Mouse (Mus musculus): ENCODE measurements around the gene Mdh1.

Gene Mdh1

GRCm38 (mm10) chr11:21571700-21572381, at the start of gene Mdh1, which contains the start of gene Wdpcp:
Mdh1 (minus strand) TSS chr11:21572367.
Wdpcp (plus strand) TSS chr11:21572235.
- DNase-seq = peak; percentile 99

GRCm38 (mm10) chr11:21615915-21616314, 43.7 kb upstream of the Mdh1 start:
- DNase-seq = no peak

- DNase-seq = no peak
Observed at GRCm38 (mm10) chr11:21602497-21602896, 30.3 kb upstream of the Mdh1 start.

DNA sequence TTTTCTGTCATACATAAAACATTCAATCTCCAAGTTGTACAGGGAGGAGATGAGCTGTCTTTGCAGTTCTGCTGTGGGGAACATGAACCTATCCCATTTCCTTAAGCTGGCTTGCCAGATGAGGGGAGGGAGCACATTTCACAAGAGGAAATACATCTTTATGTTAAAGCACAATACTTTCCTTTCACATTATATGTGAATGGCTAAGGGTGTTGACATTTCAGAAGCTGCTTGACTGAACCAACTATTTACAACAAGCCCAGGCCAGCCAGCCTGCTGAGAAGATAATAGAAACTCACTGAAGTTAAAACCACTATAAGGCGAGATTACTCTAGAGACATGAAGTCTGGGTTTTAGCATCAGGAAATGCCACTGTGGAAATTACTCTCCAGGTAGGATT, 11.1 kb upstream of the Mdh1 start:
- no peak for DNase-seq

- no peak for DNase-seq
Observed at GRCm38 (mm10) chr11:21581472-21581871, 9.3 kb upstream of the Mdh1 start.

GRCm38 (mm10) chr11:21570973-21571372, 1.2 kb downstream of the Mdh1 start:
- peak; percentile 73 for DNase-seq

DNA sequence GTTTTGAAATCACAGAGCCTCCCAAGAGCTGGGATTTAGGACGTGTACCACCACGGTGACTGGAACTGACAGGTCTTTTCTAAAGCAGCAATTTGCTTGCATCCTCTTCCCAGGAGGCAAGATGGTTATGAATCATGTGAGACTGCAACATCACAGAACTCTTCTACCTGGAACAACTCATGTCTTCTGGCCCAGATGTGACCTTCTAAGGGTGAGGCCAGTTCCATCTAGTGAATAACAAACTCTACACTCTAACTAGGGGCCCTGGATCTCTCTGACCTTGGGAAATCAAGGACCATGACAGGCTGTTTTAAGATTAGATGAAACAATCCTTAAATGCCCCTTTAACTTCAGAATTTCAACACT, 2.1 kb downstream of the Mdh1 start:
- peak; percentile 66 for DNase-seq

GRCm38 (mm10) chr11:21569456-21570108, 2.6 kb downstream of the Mdh1 start:
- DNase-seq = peak; percentile 60

- no peak for DNase-seq
Observed at GRCm38 (mm10) chr11:21569002-21569401, 3.2 kb downstream of the Mdh1 start.

DNA sequence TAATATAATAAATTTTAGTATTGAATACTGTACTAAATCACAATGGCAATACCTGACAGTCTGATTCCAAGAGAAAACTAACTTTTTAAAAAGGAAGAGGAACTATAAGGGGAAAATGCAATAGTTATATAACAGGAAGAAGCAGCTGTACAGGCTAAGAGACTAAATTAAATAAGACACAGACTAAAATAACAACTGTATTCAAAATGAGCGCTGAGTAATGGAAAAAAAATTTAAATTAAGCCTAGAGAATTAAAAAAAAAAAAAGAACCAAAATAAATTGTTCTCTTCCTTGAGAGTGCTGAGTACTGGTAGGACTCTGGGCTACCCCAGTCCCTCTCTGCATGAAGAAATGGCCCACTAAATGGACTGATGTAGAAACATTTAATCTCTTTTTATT, 4.4 kb downstream of the Mdh1 start:
- DNase-seq = no peak

GRCm38 (mm10) chr11:21566934-21567333, 5.2 kb downstream of the Mdh1 start:
- DNase-seq = no peak

- DNase-seq = no peak
Observed at GRCm38 (mm10) chr11:21564681-21565405, 7.3 kb downstream of the Mdh1 start.

- peak; percentile 38 for DNase-seq
Observed at GRCm38 (mm10) chr11:21563617-21564325, 8.4 kb downstream of the Mdh1 start.

GRCm38 (mm10) chr11:21561347-21561746, 10.8 kb downstream of the Mdh1 start:
- peak; percentile 69 for DNase-seq

DNA sequence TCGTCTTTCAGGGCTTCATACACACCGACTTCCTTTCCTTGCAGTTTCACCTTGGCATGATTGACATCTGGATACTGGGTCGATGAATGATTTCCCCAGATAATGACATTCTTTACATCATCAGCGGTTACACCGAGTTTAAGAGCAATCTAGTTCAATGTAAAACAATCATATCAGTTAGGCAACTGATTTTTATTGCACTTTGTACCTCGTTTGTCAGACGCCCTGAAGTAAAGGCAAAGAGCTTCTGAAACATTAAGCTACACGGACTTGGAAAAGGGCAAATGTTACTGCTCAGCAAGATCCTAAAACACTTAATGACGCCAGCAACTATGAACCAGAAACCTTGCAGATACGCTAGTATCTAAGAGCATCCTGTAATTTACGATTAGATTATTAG, 12.4 kb downstream of the Mdh1 start:
- DNase-seq = no peak

- no peak for DNase-seq
Observed at GRCm38 (mm10) chr11:21552049-21552448, 20.1 kb downstream of the Mdh1 start.

DNA sequence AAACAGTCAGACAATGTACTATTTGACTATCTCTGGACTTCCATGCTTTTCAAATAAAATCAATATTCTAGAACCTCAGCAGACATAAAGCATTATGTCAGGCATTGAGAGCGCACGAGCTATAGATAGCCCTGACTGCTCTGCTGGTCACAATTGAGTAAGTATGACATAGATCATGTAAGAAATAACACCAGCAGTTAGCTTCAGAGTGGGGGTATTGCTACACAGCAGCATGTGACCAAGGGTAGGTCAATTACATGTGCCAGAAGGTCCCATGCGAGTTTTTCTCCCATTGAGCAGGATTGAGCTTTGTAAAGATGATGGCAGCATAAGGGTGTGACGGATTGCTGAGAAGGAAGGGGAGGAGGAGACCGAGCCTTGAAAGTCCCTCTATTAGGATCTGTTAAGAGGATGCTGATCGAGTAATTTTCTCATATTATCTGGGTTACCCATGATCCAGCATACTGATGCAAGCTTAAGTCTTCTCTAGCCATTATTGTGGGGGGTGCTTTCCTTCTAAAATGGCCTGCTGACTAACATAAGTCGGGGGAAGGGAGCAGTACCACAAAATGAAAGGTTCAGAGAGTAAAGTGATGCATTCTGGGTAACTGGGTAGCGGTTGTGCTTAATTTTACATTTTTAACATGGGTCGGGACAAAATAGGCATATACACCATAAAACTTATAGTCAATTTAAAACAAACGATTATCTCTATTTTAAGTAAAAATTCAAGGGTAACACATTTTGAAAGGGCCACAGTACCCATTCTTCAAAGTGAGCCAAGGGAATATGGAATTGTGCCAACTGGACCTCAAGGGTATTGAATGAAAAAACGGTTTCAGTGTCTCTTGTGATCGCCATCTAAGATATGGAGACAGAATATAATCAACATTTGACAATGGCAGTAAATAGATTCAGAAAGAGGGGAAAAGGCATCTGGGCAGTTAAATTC, 21.7 kb downstream of the Mdh1 start:
- DNase-seq = peak; percentile 33

GRCm38 (mm10) chr11:21549754-21550153, 22.4 kb downstream of the Mdh1 start:
- peak; percentile 89 for DNase-seq

GRCm38 (mm10) chr11:21549052-21549451, 23.1 kb downstream of the Mdh1 start:
- no peak for DNase-seq

DNA sequence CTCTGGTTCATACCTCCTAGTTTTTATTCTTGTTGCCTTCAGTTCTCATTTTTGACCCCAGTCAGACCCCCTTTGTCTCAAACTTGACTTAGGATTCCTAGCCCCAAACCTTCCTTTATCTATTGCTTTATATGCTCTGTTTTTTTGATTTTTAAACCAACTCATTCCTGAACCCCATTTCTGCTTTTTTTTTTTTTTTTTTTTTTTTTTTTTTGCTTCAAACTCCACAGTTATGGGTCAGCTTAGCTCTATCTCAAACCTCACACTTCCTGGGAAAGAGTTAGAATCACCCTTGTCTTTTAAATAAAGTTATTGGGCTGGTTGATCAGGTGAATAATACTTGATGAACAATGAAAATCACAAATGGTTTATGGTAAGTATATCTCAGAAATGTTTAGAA, 24.6 kb downstream of the Mdh1 start:
- no peak for DNase-seq

GRCm38 (mm10) chr11:21546671-21547070, 25.5 kb downstream of the Mdh1 start:
- no peak for DNase-seq

GRCm38 (mm10) chr11:21545951-21546350, 26.2 kb downstream of the Mdh1 start:
- no peak for DNase-seq
